Mouse (Mus musculus) adrenal gland, postnatal 10 days (tissue): ENCODE data around the gene Epm2aip1. TPM values are rescaled to one million over a fixed set of nuclear protein-coding genes. Genes with fewer than 3 reads are reported as not detected.

ENCODE experiments used
- total RNA-seq, 2 experiments: library from RNA; stranded (reverse); gene quantifications; 2 replicates each; pipeline ENCODE4 v1.2.3; 2021

Epm2aip1 gene
- total RNA-seq, 2 experiments from 2014 or later = 32.8 to 40.6 TPM

Other genes starting within 250 kb of the Epm2aip1 start
- gene Ccrl2, start 214.4 kb upstream of the Epm2aip1 start, total RNA-seq = 1 to 10 TPM; 3.4 to 4.8 TPM
- gene Lrrfip2, start 154.3 kb upstream of the Epm2aip1 start, total RNA-seq = 10 to 100 TPM; 41.7 to 50.1 TPM
- gene Mlh1, start 138 bp upstream of the Epm2aip1 start, total RNA-seq = 10 to 100 TPM; 16.3 to 29.2 TPM
- 10 to 100 TPM; 44.7 to 51.7 TPM for gene Trank1, start 39.8 kb downstream of the Epm2aip1 start, total RNA-seq
- gene Dclk3, start 167.2 kb downstream of the Epm2aip1 start, total RNA-seq = 1 to 10 TPM; 1.3 to 1.7 TPM